Mouse (Mus musculus) MEL (cell line): ENCODE data around the gene Rxfp3. TPM values are rescaled to one million over a fixed set of nuclear protein-coding genes. Genes with fewer than 3 reads are reported as not detected.

Source experiments
- DNase-seq: peaks from one replicate; pipeline ENCODE4 v3.0.0; 2011; ENCODE audit warnings: low read depth, low spot score
- H3K27ac ChIP-seq: 2 replicates; pipeline ENCODE4 v1.5.1; 2012; ENCODE audit warnings: low read depth, mild to moderate bottlenecking, control low read depth, low read length, moderate library complexity; ENCODE audit not compliant: control insufficient read depth
- H3K27me3 ChIP-seq, 2 experiments: fragments of 150-350 bp in 1 of 2; sonication (generic) in 1 of 2; 2 replicates each; pipeline ENCODE4 v1.6.1; 2012; ENCODE audit warnings: low read length in 2 of 2, mild to moderate bottlenecking in 2 of 2, improper control_type of control experiment in 1 of 2, moderate library complexity in 1 of 2; ENCODE audit not compliant: insufficient read depth in 2 of 2, control insufficient read depth in 1 of 2
- H3K36me3 ChIP-seq, 2 experiments: 2 replicates each; pipeline ENCODE4 v1.6.1; 2012 to 2014; ENCODE audit warnings: low read length in 2 of 2, improper control_type of control experiment in 1 of 2, inconsistent platforms in 1 of 2, mild to moderate bottlenecking in 1 of 2; ENCODE audit not compliant: insufficient read depth in 2 of 2, control insufficient read depth in 1 of 2
- H3K4me1 ChIP-seq, 2 experiments: fragments of 150-350 bp in 1 of 2; sonication (generic) in 1 of 2; 2 replicates each; pipeline ENCODE4 v1.6.1; 2012; ENCODE audit warnings: low read length in 2 of 2, improper control_type of control experiment in 1 of 2, mild to moderate bottlenecking in 1 of 2; ENCODE audit not compliant: insufficient read depth in 2 of 2, control insufficient read depth in 1 of 2
- H3K4me3 ChIP-seq, 2 experiments: fragments of 150-350 bp in 1 of 2; sonication (generic) in 1 of 2; 2 replicates each; pipeline ENCODE4 v1.5.1; 2012; ENCODE audit warnings: low read depth in 2 of 2, low read length in 2 of 2, mild to moderate bottlenecking in 2 of 2, moderate library complexity in 2 of 2, control low read depth in 1 of 2, improper control_type of control experiment in 1 of 2; ENCODE audit not compliant: control insufficient read depth in 1 of 2, insufficient read depth in 1 of 2
- H3K79me2 ChIP-seq: 2 replicates; pipeline ENCODE4 v1.6.1; 2012; ENCODE audit warnings: mild to moderate bottlenecking, low read length, moderate library complexity; ENCODE audit not compliant: control insufficient read depth, poor library complexity, insufficient read depth
- H3K9ac ChIP-seq: 2 replicates; pipeline ENCODE4 v1.6.1; 2012; ENCODE audit warnings: low read depth, mild to moderate bottlenecking, control low read depth, low read length, moderate library complexity; ENCODE audit not compliant: control insufficient read depth, poor library complexity, severe bottlenecking
- H3K9me3 ChIP-seq: fragments of 150-350 bp; sonication (generic); replicated peaks from 2 replicates; pipeline ENCODE4 v1.6.1; 2012; ENCODE audit warnings: mild to moderate bottlenecking, low read length, improper control_type of control experiment, moderate library complexity; ENCODE audit not compliant: insufficient read depth
- BHLHE40 ChIP-seq: IDR thresholded peaks from 2 replicates; pipeline ENCODE4 v1.6.1; 2012; ENCODE audit warnings: low read depth, mild to moderate bottlenecking, inconsistent platforms, low read length, improper control_type of control experiment, borderline replicate concordance
- CTCF ChIP-seq, 3 experiments: IDR thresholded peaks in 2 of 3; conservative IDR thresholded peaks in 1 of 3; 2 replicates each; pipeline ENCODE4 v1.5.1; 2011 to 2012; ENCODE audit warnings: low read length in 3 of 3, low read depth in 2 of 3, mild to moderate bottlenecking in 2 of 3, improper control_type of control experiment in 1 of 3, inconsistent platforms in 1 of 3, mixed read lengths in 1 of 3, moderate library complexity in 1 of 3; ENCODE audit not compliant: control insufficient read depth in 1 of 3, insufficient read depth in 1 of 3, poor library complexity in 1 of 3, severe bottlenecking in 1 of 3
- E2F4 ChIP-seq: IDR thresholded peaks from 2 replicates; pipeline ENCODE4 v1.6.1; 2011; ENCODE audit warnings: low read depth, low read length, improper control_type of control experiment, borderline replicate concordance
- ETS1 ChIP-seq: IDR thresholded peaks from 2 replicates; pipeline ENCODE4 v1.6.1; 2012; ENCODE audit warnings: low read depth, mild to moderate bottlenecking, inconsistent platforms, low read length, improper control_type of control experiment, moderate library complexity
- JUND ChIP-seq: IDR thresholded peaks from 2 replicates; pipeline ENCODE4 v1.6.1; 2011; ENCODE audit warnings: low read depth, mild to moderate bottlenecking, improper control_type of control experiment, low read length
- MAX ChIP-seq: IDR thresholded peaks from 2 replicates; pipeline ENCODE4 v1.6.1; 2011; ENCODE audit warnings: low read length, improper control_type of control experiment
- MYB ChIP-seq: IDR thresholded peaks from 2 replicates; pipeline ENCODE4 v1.6.1; 2011; ENCODE audit warnings: mild to moderate bottlenecking, low read depth, low read length, improper control_type of control experiment
- POLR2A ChIP-seq, 2 experiments: IDR thresholded peaks; 2 replicates each; pipeline ENCODE4 v1.6.1; 2011 to 2012; ENCODE audit warnings: low read length in 2 of 2, mild to moderate bottlenecking in 2 of 2, control low read depth in 1 of 2, improper control_type of control experiment in 1 of 2, low read depth in 1 of 2, moderate library complexity in 1 of 2; ENCODE audit not compliant: control insufficient read depth in 1 of 2, insufficient read depth in 1 of 2, poor library complexity in 1 of 2
- POLR2AphosphoS5 ChIP-seq: IDR thresholded peaks from 2 replicates; pipeline ENCODE4 v1.6.1; 2012; ENCODE audit warnings: low read depth, borderline replicate concordance, mild to moderate bottlenecking, inconsistent platforms, low read length, moderate library complexity, mixed read lengths
- RAD21 ChIP-seq: IDR thresholded peaks from 2 replicates; pipeline ENCODE4 v1.6.1; 2011; ENCODE audit warnings: mild to moderate bottlenecking, low read depth, low read length, improper control_type of control experiment
- SMC3 ChIP-seq: IDR thresholded peaks from 2 replicates; pipeline ENCODE4 v1.6.1; 2011; ENCODE audit warnings: low read depth, low read length, improper control_type of control experiment
- UBTF ChIP-seq: IDR thresholded peaks from 2 replicates; pipeline ENCODE4 v1.6.1; 2012; ENCODE audit warnings: low read depth, mild to moderate bottlenecking, inconsistent platforms, low read length, improper control_type of control experiment, moderate library complexity, borderline replicate concordance; ENCODE audit not compliant: insufficient read depth
- USF1 ChIP-seq: IDR thresholded peaks from 2 replicates; pipeline ENCODE4 v1.6.1; 2014; ENCODE audit warnings: low read depth, mild to moderate bottlenecking, inconsistent platforms, low read length, improper control_type of control experiment, moderate library complexity
- ZC3H11A ChIP-seq: IDR thresholded peaks from 2 replicates; pipeline ENCODE4 v1.6.1; 2012; ENCODE audit warnings: low read depth, mild to moderate bottlenecking, inconsistent platforms, low read length, improper control_type of control experiment
- ZNF384 ChIP-seq: IDR thresholded peaks from 2 replicates; pipeline ENCODE4 v1.6.1; 2012; ENCODE audit warnings: low read depth, mild to moderate bottlenecking, inconsistent platforms, low read length, improper control_type of control experiment
- polyA plus RNA-seq, 2 experiments: library from polyadenylated mRNA; stranded (reverse) in 1 of 2; unstranded in 1 of 2; fragments of >175 nt in 1 of 2; fragments of >200 nt in 1 of 2; gene quantifications; 2 replicates each; pipeline versions ENCODE4 v1.2.1 to v1.2.4; 2012; ENCODE audit warnings: low replicate concordance in 2 of 2, low read depth in 1 of 2; ENCODE audit not compliant: insufficient read length in 2 of 2, insufficient read depth in 1 of 2, missing spikeins in 1 of 2
- total RNA-seq: library from RNA; depleted of rRNA; stranded (reverse); fragments of 300-350 nt; gene quantifications from 2 replicates; pipeline ENCODE4 v1.2.3, GENCODE M21; 2012

Gene Rxfp3
- total and polyA plus RNA-seq, 3 experiments = not detected

DNA sequence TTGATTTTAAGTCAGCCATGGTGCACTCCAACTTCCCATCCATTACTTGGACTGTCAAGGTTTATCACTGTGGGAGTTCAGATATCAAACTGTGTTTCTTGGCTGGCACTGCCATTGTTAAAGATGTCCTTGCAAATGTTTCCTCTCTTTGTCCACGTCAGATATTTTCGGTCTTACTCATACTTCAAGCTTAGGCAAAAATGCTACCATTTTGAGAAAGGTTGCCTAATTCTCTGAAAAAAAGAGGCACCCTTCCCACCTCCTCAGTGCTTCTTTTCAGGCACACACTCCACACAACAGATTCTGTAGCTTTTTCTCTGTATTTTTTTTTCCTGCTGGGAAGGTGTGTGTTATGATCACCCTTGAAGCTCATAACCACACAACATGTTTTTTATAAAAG, 3.4 kb upstream of the Rxfp3 start:
- H3K9me3 ChIP-seq = no peaks in the 10 kb centered on the region
- H3K79me2 ChIP-seq = no peaks in the 10 kb centered on the region
- no peak overlapping the region for H3K9ac ChIP-seq
- no peaks in the 10 kb centered on the region for H3K27me3 ChIP-seq
- DNase-seq = no peak
- no peak for TF ChIP-seq ETS1
- H3K36me3 ChIP-seq = no peaks in the 10 kb centered on the region
- no peak overlapping the region for H3K4me3 ChIP-seq
- H3K27ac ChIP-seq = no peak overlapping the region
- no peaks in the 10 kb centered on the region for H3K4me1 ChIP-seq

DNA sequence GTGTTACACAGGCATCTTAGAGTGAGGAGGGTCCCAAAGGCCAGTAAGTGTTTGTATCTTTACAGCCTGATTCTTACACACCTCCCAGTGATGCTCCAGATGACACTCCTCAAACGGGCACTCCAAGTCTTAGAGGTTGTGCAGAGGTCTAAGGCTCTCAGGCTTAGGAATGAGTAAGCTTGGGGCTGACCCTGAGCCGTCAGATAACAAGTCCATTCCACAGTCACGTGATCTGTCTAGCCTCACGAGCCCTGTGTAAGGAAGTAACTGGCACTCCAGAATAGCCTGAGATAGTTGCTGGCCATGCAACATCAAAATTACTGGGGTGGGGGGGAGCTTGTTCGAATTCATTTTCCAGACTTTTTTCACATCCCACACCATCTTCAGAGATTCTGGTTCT, 2.3 kb upstream of the Rxfp3 start:
- H3K4me3 ChIP-seq = no peak overlapping the region
- no peak overlapping the region for H3K27ac ChIP-seq
- no peak for DNase-seq
- no peaks in the 10 kb centered on the region for H3K9me3 ChIP-seq
- no peaks in the 10 kb centered on the region for H3K27me3 ChIP-seq
- peak; percentile 36; the same call in 1 of the 2 replicates for TF ChIP-seq USF1
- no peak for TF ChIP-seq ETS1
- no peaks in the 10 kb centered on the region for H3K4me1 ChIP-seq
- no peaks in the 10 kb centered on the region for H3K79me2 ChIP-seq
- no peak overlapping the region for H3K9ac ChIP-seq
- no peaks in the 10 kb centered on the region for H3K36me3 ChIP-seq

DNA sequence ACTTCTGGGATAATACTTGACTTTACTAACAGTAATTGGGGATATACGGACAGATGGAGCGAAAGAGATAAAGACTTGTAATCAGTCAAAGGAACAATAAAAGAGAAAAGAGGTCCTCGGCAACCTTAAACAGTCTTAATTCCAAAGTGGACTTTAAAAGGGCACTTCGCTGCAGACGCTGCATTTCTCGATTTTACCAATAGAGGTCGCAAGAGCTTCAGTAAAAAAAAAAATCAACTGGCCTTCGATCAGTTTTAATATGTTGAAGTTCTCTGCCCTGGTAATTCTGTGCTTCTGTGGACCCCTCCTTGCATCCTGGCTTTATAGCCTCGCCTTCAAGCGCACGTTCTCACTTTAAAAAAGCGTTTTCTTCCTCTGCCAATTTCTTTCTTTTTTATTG, 685 bp upstream of the Rxfp3 start:
- TF ChIP-seq MAX (no peak), USF1 (no peak), RAD21 (peak; percentile 85), POLR2A (IDR thresholded peaks at IDR 0.05; ENCODE audit: control insufficient read depth in 1 of 2, insufficient read depth in 1 of 2, low read depth in 1 of 2, low read length in 2 of 2, poor library complexity in 1 of 2) (no peak), ZC3H11A (peak; percentile 76), SMC3 (peak; percentile 77), CTCF (IDR thresholded peaks at IDR 0.05 in 2 of 3, conservative IDR thresholded peaks at IDR 0.05 in 1 of 3; ENCODE audit: control insufficient read depth in 1 of 3, insufficient read depth in 1 of 3, low read depth in 2 of 3, low read length in 3 of 3, poor library complexity in 1 of 3, severe bottlenecking in 1 of 3) (peak; percentile 44 to 81 (median 81)), MYB (no peak), ZNF384 (peak; percentile 83)
- TF ChIP-seq, all 39 proteins: peak for 5

DNA sequence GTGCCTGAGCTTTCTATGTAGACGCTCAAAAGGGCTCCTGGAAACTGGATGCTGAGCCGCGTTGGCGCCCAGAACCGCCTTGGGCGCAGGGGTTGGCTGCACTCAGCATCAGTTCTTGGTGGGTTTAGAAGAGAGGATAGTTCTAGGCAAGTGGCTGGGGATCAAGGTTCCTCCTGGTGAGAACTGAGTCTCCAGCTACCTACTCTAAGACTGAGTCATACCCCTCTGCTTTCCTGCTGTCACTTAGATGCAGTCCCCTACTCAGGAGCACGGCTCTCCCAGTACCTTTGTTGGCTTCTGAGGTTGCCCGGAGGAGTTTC, 455 bp downstream of the Rxfp3 start:
- H3K79me2 ChIP-seq = no peaks in the 10 kb centered on the region
- no peaks in the 10 kb centered on the region for H3K4me1 ChIP-seq
- no peaks in the 10 kb centered on the region for H3K36me3 ChIP-seq
- H3K9me3 ChIP-seq = no peaks in the 10 kb centered on the region
- DNase-seq = no peak
- no peaks in the 10 kb centered on the region for H3K27me3 ChIP-seq
- no peak overlapping the region for H3K27ac ChIP-seq
- TF ChIP-seq E2F4 = no peak
- no peak for TF ChIP-seq BHLHE40
- TF ChIP-seq POLR2AphosphoS5 = no peak
- no peak for TF ChIP-seq ZNF384
- TF ChIP-seq UBTF = no peak
- no peak for TF ChIP-seq JUND
- no peak for TF ChIP-seq SMC3
- TF ChIP-seq, all 39 proteins: peak for 0
- H3K4me3 ChIP-seq = no peak overlapping the region
- H3K9ac ChIP-seq = no peak overlapping the region

More for the DNA sequence above, 685 bp upstream of the Rxfp3 start:
- Histone ChIP-seq H3K79me2 (no peaks in the 10 kb centered on the region), H3K4me1 (no peaks in the 10 kb centered on the region), H3K4me3 (no peak overlapping the region), H3K9me3 (no peaks in the 10 kb centered on the region), H3K27me3 (no peaks in the 10 kb centered on the region), H3K9ac (no peak overlapping the region), H3K27ac (no peak overlapping the region), H3K36me3 (no peaks in the 10 kb centered on the region)
- DNase-seq = peak; percentile 59
